Mouse (Mus musculus) kidney, postnatal 25 days (tissue): ENCODE data around the gene Ywhag.
A peak's percentile ranks its signal among the peaks of the same experiment; 100 is the strongest.

Experiments
- DNase-seq, 2 experiments: peaks; one replicate each; pipeline ENCODE4 v3.0.0; 2021; ENCODE audit warnings: mixed read lengths in 2 of 2

Ywhag gene

DNA sequence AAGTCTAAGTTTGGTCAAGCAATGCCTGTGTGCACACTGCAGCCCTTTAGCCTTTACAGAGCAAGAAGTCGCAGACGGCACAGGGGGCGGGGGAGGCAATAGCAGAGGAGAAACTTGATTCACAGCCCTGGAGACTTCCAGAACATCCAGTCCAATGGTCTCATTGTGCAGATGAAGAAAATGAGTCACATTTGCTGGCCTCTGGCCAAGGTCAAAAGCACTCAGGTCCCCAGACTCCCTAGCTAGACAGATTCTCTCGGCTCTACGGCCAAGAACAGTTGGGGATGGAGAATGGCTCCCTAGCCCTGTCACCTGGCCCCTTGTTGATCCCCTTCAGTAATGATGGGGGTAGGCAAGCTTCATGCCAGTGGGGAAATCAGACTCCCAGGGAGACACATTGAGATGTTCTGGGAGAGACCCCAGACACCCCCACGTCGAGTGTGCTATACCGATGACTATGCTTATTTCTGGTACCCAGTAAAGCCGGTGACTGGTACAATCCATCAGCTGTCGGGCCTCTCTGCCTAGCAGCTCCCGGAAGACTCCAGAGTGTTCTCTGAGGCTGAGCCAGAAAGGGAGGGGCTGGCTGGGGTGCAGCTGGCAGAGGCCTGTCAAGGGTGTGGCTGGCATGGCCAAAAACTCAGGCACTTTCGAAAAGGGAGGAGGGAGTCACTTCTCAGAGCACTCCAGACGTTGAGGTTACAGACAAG is 54.8 kb downstream of the Ywhag start:
- peak; percentile 70 to 88 for DNase-seq

DNA sequence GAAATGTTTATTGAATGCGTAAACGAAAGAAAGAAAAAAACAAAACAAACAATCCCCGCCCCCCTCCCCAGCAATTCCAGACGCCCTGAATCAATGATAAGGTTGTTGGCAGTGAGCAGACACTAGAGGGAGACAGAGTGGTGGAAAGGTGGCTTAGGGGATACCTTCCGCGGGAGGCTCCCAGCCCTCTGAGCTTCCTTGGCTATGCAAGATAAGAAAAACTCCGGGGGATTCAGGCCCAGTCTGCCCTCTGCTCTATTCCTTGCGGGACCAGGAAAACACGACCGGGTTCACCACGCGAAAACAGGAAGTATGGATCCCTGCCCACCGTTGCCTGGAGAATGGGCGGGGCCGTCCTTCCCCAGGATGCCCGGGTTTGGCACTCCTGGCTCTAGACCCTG is 56.6 kb downstream of the Ywhag start:
- DNase-seq = peak; percentile 77 to 83

GRCm38 (mm10) chr5:135877180-135877579 is 57.2 kb downstream of the Ywhag start:
- DNase-seq = peak; percentile 72 to 87

- DNase-seq = no peak
Observed at GRCm38 (mm10) chr5:135873753-135874152, 60.7 kb downstream of the Ywhag start.

DNA sequence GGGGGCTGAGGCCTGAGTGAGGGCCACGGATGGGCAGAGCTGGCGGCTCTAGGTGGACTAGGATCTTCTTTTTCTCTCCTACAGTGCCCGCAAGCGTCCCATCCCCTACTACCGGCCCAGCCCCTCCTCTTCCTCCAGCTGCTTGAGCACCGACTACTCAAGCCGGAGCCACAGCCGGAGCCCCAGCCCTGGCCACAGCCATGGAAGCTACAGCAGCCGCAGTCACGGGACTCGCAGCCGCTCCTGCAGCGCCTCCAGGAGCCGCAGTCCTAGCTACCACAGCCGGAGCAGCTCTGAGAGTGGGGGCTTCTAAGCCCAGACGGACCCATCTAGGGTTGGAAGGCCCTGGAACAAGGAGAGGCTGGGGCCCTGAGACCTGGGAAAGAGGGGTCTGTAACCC is 61.4 kb downstream of the Ywhag start:
- no peak for DNase-seq

DNA sequence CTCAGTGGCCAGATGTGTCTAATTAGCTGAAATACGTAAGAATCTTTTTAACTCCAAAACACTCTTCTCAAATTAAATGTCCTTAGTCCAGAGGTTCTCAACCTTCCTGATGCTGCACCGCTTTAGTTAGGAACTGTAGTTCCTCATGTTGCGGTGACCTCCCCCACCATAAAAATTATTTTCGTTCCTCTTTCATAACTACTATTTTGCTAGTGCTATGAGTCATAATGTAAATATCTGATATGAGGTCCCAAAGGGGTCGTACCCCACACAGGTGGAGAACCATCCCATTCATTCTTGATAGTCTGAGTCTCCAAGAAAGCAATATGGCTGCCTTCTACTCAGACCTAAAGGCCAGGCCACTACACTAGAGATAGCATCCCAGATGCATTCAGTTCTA is 63.9 kb downstream of the Ywhag start:
- DNase-seq = no peak

DNA sequence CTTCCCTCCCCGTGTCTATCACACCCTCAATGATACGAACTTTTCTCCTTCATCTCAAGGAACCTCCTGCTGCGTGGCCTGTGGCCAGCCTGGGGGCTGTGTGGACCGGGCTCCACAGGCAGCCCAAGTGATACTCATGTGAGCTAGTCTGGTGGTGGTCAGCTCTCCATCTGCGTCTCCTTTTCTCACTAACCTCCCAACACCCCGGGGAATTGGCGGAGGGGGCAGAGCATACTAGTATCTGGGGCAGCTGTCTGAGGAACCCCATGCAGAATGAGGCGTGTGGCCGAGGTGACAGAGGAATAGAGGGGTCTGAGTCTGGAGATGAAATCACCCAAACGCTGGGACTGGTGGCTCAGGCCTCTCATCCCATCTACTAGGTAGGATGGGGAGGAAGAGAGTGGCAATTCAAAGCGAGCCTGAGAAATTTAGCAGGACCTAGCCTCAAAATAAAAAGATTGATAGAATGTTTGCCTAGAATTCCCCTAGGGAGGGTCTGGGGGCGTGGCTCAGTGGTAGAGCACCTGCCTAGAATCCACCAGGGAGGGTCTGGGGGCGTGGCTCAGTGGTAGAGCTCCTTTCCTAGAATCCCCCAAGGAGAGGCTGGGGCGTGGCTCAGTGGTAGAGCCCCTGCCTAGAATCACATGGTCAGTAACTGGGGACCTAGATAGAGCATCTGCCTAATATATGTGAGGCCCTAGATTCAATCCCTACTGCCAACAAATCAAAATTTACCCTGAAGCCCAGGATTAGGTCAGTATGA is 64.6 kb downstream of the Ywhag start:
- DNase-seq = no peak

GRCm38 (mm10) chr5:135868653-135869052 is 65.8 kb downstream of the Ywhag start:
- no peak for DNase-seq

DNA sequence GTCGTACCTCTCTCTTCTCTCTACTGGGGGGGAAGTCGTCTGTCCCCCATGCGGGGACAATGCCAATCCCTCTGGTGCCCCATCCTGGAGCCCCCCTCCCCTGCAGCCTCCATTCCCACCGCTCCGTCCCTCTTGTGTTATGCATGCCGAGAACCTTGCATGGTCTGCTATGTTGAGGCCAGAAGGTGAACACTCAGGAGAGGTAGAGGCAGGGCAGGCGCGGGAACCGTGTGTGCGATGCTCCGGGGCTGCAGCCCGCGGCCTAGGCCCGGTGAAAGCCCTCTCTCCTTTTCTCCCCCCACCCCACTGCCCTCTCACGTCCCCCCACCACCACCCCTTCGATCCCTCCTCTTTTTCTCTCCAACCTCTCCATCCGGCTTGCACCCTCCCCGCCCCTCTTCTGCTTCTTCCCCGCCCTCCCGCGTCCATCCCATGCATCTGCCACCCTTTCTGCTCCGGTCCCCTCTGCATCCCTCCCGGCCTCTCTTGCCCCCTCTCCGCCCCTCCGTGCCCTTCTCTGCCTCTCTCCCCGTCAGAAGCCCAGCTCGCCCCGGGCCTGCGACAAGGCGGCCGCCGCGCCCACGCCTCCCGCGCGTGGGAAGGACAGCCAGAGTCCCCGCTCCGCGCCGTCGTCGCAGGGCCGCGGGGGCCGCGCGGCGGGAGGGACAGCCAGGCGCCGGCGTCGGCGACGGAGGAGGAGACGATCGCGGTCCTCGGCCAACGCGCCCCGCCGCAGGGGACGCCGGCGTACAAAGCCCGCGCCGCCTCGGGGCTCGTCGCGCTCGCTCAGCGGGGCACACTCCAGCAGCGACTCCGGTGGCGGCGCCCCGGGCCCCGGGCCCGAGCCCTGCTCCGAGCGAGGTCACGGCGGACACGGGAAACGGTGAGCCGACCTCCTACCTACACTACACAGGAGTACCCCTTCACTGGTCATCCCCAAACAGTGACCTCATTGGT is 66.5 kb downstream of the Ywhag start:
- no peak for DNase-seq

- no peak for DNase-seq
Observed at GRCm38 (mm10) chr5:135866662-135867061, 67.8 kb downstream of the Ywhag start.
